Mouse (Mus musculus): ENCODE results near the gene Edil3. TPM values are rescaled to one million over a fixed set of nuclear protein-coding genes. Genes with fewer than 3 reads are reported as not detected.

The Edil3 gene
- total and polyA plus RNA-seq, 2 experiments = under 0.01 TPM; not detected in 1

DNA sequence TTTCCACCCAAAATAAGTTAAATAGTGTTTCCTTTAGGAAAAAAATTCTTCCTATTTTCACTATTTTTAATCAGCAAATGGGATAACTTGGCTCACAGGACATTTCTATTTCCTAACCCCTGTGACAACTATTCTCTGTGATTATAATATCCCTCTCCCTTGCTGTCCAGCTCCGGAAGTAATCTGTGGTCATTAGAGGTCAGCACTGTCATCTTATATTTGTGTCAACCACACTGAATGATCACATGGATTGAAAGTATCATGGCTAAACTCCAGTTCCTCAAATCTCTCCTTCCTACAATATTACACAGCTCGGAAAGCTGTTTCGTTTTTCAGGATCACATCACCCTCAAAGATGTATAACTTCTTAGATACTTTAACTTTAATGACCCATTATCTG, 518.5 kb downstream of the Edil3 start:
- Histone ChIP-seq H3K27ac (replicated peaks; ENCODE audit: insufficient read depth, low read depth, low read length) (no peak overlapping the region), H3K9ac (ENCODE audit: low read depth, low read length) (no peak overlapping the region), H3K4me3 (ENCODE audit: insufficient read depth, low read depth, low read length) (no peak overlapping the region), H3K79me2 (ENCODE audit: control insufficient read depth, insufficient read depth, low read length) (no peaks in the 10 kb centered on the region), H3K36me3 (ENCODE audit: control insufficient read depth, insufficient read depth, low read length) (no peaks in the 10 kb centered on the region), H3K27me3 (ENCODE audit: control insufficient read depth, insufficient read depth, low read length) (no peaks in the 10 kb centered on the region), H3K4me1 (ENCODE audit: control insufficient read depth, insufficient read depth, low read length) (no peaks in the 10 kb centered on the region)
- WGBS = 76% methylated on average over 3 of the region's 3 CpGs
- DNase-seq (ENCODE audit: extremely low read depth, low read depth, low spot score) = peak; percentile 14
- no peak for TF ChIP-seq POLR2A (IDR thresholded peaks at IDR 0.05; ENCODE audit: extremely low read depth, insufficient read depth, low read length)
- TF ChIP-seq CTCF (IDR thresholded peaks at IDR 0.05; ENCODE audit: low read depth, low read length) = no peak

DNA sequence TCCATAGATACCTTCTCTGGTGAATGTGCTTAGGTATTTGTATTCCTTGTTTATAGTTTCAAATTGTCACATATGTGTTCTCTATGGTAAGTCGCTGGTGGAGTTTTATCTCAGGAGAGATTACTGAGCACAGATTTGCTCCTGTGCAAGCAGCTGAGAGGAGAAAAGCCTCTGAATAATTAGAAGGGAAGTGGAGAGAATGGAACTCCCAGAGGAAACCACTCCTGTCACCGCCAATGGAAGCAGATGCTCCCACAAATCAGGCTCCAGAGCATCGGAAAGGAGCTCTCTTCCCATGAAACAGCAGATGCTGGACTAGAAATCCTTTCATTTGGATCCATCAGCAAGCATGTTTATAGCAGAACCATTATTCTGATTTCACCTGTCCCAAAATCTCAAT, 534.0 kb downstream of the Edil3 start:
- no peak for DNase-seq (ENCODE audit: extremely low read depth, low read depth, low spot score)
- Histone ChIP-seq H3K27me3 (ENCODE audit: control insufficient read depth, insufficient read depth, low read length) (no peaks in the 10 kb centered on the region), H3K27ac (replicated peaks; ENCODE audit: insufficient read depth, low read depth, low read length) (no peak overlapping the region), H3K4me1 (ENCODE audit: control insufficient read depth, insufficient read depth, low read length) (no peaks in the 10 kb centered on the region), H3K4me3 (ENCODE audit: insufficient read depth, low read depth, low read length) (no peak overlapping the region), H3K36me3 (ENCODE audit: control insufficient read depth, insufficient read depth, low read length) (no peaks in the 10 kb centered on the region), H3K79me2 (ENCODE audit: control insufficient read depth, insufficient read depth, low read length) (no peaks in the 10 kb centered on the region), H3K9ac (ENCODE audit: low read depth, low read length) (no peak overlapping the region)
- TF ChIP-seq CTCF (IDR thresholded peaks at IDR 0.05; ENCODE audit: low read depth, low read length) (no peak), POLR2A (IDR thresholded peaks at IDR 0.05; ENCODE audit: extremely low read depth, insufficient read depth, low read length) (no peak)
- 78% methylated on average over 3 of the region's 3 CpGs for WGBS

DNA sequence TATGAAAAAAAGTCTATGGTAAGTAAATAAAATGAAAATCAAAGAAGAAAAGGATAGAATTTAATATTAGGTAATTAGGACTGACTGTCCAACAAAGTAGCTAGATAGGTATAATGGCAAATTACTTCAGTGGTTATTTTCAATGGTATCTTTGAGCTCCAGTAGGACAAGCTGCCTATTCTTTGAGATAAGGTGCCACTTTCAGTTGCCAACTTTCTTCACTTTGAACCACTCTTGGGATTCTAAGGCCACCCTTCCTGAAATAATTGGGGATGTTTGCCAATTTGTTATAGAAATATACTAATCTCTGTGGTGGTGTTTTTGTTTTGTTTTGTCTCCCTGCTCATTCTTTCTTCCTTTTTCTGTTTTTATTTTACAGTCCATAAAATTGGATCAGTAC, 537.1 kb downstream of the Edil3 start:
- H3K4me1 ChIP-seq (ENCODE audit: control insufficient read depth, insufficient read depth, low read length) = no peaks in the 10 kb centered on the region
- H3K4me3 ChIP-seq (ENCODE audit: insufficient read depth, low read depth, low read length) = no peak overlapping the region
- DNase-seq (ENCODE audit: extremely low read depth, low read depth, low spot score) = no peak
- H3K27me3 ChIP-seq (ENCODE audit: control insufficient read depth, insufficient read depth, low read length) = no peaks in the 10 kb centered on the region
- TF ChIP-seq POLR2A (IDR thresholded peaks at IDR 0.05; ENCODE audit: extremely low read depth, insufficient read depth, low read length) (no peak), CTCF (IDR thresholded peaks at IDR 0.05; ENCODE audit: low read depth, low read length) (no peak)
- no peaks in the 10 kb centered on the region for H3K79me2 ChIP-seq (ENCODE audit: control insufficient read depth, insufficient read depth, low read length)
- H3K36me3 ChIP-seq (ENCODE audit: control insufficient read depth, insufficient read depth, low read length) = no peaks in the 10 kb centered on the region
- no peak overlapping the region for H3K27ac ChIP-seq (replicated peaks; ENCODE audit: insufficient read depth, low read depth, low read length)
- H3K9ac ChIP-seq (ENCODE audit: low read depth, low read length) = no peak overlapping the region

DNA sequence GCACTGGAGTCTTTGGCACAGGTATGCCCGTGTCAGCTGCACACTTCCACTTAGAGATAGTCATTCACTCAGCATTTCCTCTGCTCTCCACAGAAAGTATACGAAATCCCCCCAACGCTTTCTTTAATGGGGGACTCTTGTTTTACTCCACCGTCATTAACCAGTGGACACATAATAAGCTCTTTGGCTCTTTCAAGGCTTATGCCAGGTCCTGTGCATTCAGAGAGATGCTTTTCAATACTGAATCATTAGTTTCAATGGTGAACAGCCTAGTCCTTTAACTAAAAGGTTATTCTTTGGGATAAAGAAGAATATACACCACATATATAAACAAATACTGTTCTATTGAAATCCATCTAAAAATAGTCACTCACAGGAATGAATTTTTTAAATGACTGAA, 541.0 kb downstream of the Edil3 start:
- TF ChIP-seq CTCF (IDR thresholded peaks at IDR 0.05; ENCODE audit: low read depth, low read length) (no peak), POLR2A (IDR thresholded peaks at IDR 0.05; ENCODE audit: extremely low read depth, insufficient read depth, low read length) (no peak)
- Histone ChIP-seq H3K27ac (replicated peaks; ENCODE audit: insufficient read depth, low read depth, low read length) (no peak overlapping the region), H3K9ac (ENCODE audit: low read depth, low read length) (no peak overlapping the region), H3K4me1 (ENCODE audit: control insufficient read depth, insufficient read depth, low read length) (no peaks in the 10 kb centered on the region), H3K79me2 (ENCODE audit: control insufficient read depth, insufficient read depth, low read length) (no peaks in the 10 kb centered on the region), H3K27me3 (ENCODE audit: control insufficient read depth, insufficient read depth, low read length) (no peaks in the 10 kb centered on the region), H3K36me3 (ENCODE audit: control insufficient read depth, insufficient read depth, low read length) (no peaks in the 10 kb centered on the region), H3K4me3 (ENCODE audit: insufficient read depth, low read depth, low read length) (no peak overlapping the region)
- WGBS = 77% methylated on average over 4 of the region's 4 CpGs
- DNase-seq (ENCODE audit: extremely low read depth, low read depth, low spot score) = no peak

DNA sequence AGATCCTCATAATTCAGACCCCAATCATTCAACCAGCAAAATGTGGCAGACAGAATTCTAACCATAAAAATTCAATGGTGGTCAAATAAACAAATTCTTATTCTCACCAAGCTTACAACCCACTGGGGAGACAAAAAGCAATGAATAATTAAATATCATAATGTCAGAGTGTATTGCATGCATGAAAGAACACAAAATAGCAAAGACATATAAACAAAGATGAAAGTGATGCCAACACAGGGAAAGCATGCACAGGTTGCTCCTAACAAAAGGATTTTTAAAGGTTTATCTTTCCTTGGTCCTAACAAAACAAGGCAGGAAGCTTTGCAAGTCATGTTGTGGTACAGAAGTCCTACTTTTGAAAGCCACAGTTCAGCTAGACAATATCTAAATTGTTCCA, 550.0 kb downstream of the Edil3 start:
- Histone ChIP-seq H3K9ac (ENCODE audit: low read depth, low read length) (no peak overlapping the region), H3K36me3 (ENCODE audit: control insufficient read depth, insufficient read depth, low read length) (no peaks in the 10 kb centered on the region), H3K79me2 (ENCODE audit: control insufficient read depth, insufficient read depth, low read length) (no peaks in the 10 kb centered on the region), H3K4me1 (ENCODE audit: control insufficient read depth, insufficient read depth, low read length) (no peaks in the 10 kb centered on the region), H3K4me3 (ENCODE audit: insufficient read depth, low read depth, low read length) (no peak overlapping the region), H3K27ac (replicated peaks; ENCODE audit: insufficient read depth, low read depth, low read length) (no peak overlapping the region), H3K27me3 (ENCODE audit: control insufficient read depth, insufficient read depth, low read length) (no peaks in the 10 kb centered on the region)
- no peak for TF ChIP-seq CTCF (IDR thresholded peaks at IDR 0.05; ENCODE audit: low read depth, low read length)
- no peak for TF ChIP-seq POLR2A (IDR thresholded peaks at IDR 0.05; ENCODE audit: extremely low read depth, insufficient read depth, low read length)
- no peak for DNase-seq (ENCODE audit: extremely low read depth, low read depth, low spot score)

DNA sequence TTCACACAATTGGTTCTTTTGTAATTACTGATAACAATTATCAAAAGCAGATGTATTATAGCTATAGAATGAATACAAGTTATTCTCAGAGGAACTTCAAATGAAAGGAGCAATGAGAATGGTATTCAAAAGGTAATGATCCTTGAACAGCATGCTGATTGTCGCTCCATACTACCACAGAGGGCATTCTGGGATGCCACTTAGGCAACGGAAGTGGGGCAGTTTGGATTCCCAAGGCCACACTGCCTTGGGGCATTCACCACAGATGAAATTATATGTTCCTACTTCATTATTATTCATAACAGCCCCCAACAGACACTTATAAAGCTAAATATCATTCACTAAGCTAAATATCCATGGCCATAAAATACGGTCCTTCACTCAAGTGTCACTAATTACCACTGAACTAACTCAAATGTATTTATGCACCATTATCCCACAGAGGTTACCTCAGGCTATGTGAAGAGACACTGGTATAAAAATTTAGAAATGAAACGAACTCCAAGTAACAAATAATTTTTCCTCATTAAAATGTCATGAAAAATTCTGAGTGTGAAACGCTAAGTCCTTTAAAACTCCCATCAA, 550.5 kb downstream of the Edil3 start:
- 84% methylated on average over 5 of the region's 5 CpGs for WGBS

More for the DNA sequence above, 550.5 kb downstream of the Edil3 start:
- Histone ChIP-seq H3K4me3 (ENCODE audit: insufficient read depth, low read depth, low read length) (no peak overlapping the region), H3K4me1 (ENCODE audit: control insufficient read depth, insufficient read depth, low read length) (no peaks in the 10 kb centered on the region), H3K9ac (ENCODE audit: low read depth, low read length) (no peak overlapping the region), H3K27me3 (ENCODE audit: control insufficient read depth, insufficient read depth, low read length) (no peaks in the 10 kb centered on the region), H3K36me3 (ENCODE audit: control insufficient read depth, insufficient read depth, low read length) (no peaks in the 10 kb centered on the region), H3K79me2 (ENCODE audit: control insufficient read depth, insufficient read depth, low read length) (no peaks in the 10 kb centered on the region), H3K27ac (replicated peaks; ENCODE audit: insufficient read depth, low read depth, low read length) (no peak overlapping the region)
- TF ChIP-seq CTCF (IDR thresholded peaks at IDR 0.05; ENCODE audit: low read depth, low read length) (no peak), POLR2A (IDR thresholded peaks at IDR 0.05; ENCODE audit: extremely low read depth, insufficient read depth, low read length) (no peak)
- no peak for DNase-seq (ENCODE audit: extremely low read depth, low read depth, low spot score)

Data from liver, adult 2 months (tissue).